Mouse (Mus musculus) hindbrain, embryonic 13.5 days (tissue): ENCODE data around the gene Zmym2. TPM values are rescaled to one million over a fixed set of nuclear protein-coding genes. Genes with fewer than 3 reads are reported as not detected.
"Not testable (repeated sequence)": the region's sequence is repeated elsewhere in the genome, so short reads cannot be mapped to it uniquely, and the experiment has no call there.

Experiments used
- ATAC-seq: fragments of 200-750 bp; cut with Nextera tagmentation; 2 replicates; pipeline ENCODE4 v1.8.0; 2017; ENCODE audit warnings: moderate TSS enrichment; ENCODE audit not compliant: low FRiP score
- H3K27ac ChIP-seq: fragments of 300-500 bp; sonication (generic); 2 replicates; pipeline ENCODE4 v1.5.1; 2015; ENCODE audit warnings: inconsistent platforms, mild to moderate bottlenecking, moderate library complexity
- H3K27me3 ChIP-seq: fragments of 300-500 bp; sonication (generic); 2 replicates; pipeline ENCODE4 v1.6.1; 2015; ENCODE audit warnings: mild to moderate bottlenecking, inconsistent platforms
- H3K36me3 ChIP-seq: fragments of 300-500 bp; sonication (generic); 2 replicates; pipeline ENCODE4 v1.6.1; 2015; ENCODE audit warnings: mild to moderate bottlenecking, inconsistent platforms
- H3K4me1 ChIP-seq: fragments of 300-500 bp; sonication (generic); replicated peaks from 2 replicates; pipeline ENCODE4 v1.6.1; 2015; ENCODE audit warnings: inconsistent platforms
- H3K4me2 ChIP-seq: fragments of 300-500 bp; sonication (generic); 2 replicates; pipeline ENCODE4 v1.6.1; 2015; ENCODE audit warnings: inconsistent platforms, mild to moderate bottlenecking, moderate library complexity
- H3K4me3 ChIP-seq: fragments of 300-500 bp; sonication (generic); 2 replicates; pipeline ENCODE4 v1.5.1; 2015; ENCODE audit warnings: mild to moderate bottlenecking, inconsistent platforms
- H3K9ac ChIP-seq: fragments of 300-500 bp; sonication (generic); 2 replicates; pipeline ENCODE4 v1.6.1; 2015; ENCODE audit warnings: mild to moderate bottlenecking, inconsistent platforms
- H3K9me3 ChIP-seq: fragments of 300-500 bp; sonication (generic); 2 replicates; pipeline ENCODE4 v1.6.1; 2016; ENCODE audit warnings: inconsistent platforms
- WGBS: fragments of 180-500 bp; shearing (Covaris S2); methylation state at CpG from one replicate; pipeline ENCODE4 v1.1.7; 2015; 5-methylcytosine and 5-hydroxymethylcytosine counted together
- polyA plus RNA-seq: library from polyadenylated mRNA; unstranded; fragments of >200 nt; fragmentation: Nextera tagmentation; extraction: Ambion mirVana; gene quantifications from 2 replicates; pipeline ENCODE4 v1.2.1, GENCODE M21; 2015

Gene Zmym2
- polyA plus RNA-seq, 1 experiment from 2014 or later, result 77.0 TPM

DNA sequence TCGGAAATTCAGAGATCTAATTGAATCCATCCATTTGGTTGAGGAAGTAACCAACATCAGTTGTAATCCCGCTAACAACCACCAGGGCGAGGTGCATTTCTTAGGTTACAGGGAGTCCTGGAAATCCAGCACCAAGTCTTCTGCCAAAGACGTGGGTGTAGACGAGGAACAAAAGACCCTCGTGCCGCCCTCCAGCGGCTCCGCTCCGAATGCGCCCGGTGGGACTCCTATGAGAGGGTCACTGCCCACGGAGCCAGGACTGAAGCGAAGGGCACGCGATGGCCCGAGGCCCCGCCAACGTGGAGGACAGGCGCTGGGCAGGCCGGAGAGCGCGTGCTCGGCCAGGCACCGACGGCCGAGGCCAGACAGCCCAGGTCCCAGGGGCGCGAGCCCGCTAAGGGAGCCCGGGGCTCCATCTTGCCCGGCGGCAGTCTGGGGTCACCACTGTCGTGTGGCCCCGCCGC is 1.1 kb upstream of the Zmym2 start:
- peak overlapping the region; percentile 61 for H3K4me2 ChIP-seq
- H3K4me3 ChIP-seq, result peak overlapping the region; percentile 51
- H3K27me3 ChIP-seq, result no peaks in the 10 kb centered on the region
- peak; percentile 41 for ATAC-seq
- under 1% methylated on average over 35 of the region's 36 CpGs for whole genome bisulfite sequencing
- peak overlapping the region; percentile 93 for H3K27ac ChIP-seq
- no peaks in the 10 kb centered on the region for H3K9me3 ChIP-seq
- H3K36me3 ChIP-seq, result peaks cover 4% of the 10 kb centered on the region; the same call in 1 of the 2 replicates
- H3K4me1 ChIP-seq, result peaks cover 24% of the 10 kb centered on the region
- H3K9ac ChIP-seq, result peak overlapping the region; percentile 75

DNA sequence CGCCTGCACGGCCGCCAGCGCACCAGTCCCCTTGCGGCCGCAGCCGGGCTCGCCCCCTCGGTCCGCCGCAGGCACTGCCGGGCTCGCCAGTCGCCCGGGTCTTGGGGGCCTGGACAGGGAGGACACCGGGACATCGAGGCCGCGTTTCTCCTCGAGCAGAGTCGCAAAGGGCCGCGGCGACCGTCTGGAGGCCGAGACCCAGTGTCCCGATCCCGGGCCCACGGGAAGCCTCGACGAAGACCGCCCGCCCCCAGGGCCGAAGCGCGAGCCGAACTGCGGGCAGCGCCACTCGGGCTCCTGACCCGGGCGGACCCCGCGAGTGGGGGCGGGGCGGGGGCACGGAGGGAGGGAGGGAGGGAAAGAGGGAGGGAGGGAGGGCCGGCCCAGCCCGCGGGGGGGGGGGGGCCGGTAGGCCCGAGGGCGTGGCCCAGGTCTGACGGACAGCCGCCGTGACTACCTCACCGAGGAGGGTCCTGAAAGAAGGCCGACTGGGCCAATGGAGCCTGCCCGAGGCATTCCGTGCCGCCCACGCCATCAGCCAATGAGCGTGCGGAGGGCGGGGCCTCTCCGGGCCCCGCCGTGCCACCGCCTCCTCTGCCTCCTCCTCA is 363 bp upstream of the Zmym2 start:
- WGBS, result under 1% methylated on average over 19 of the region's 69 CpGs
- not testable (repeated sequence) for H3K27me3 ChIP-seq, H3K9me3 ChIP-seq, H3K36me3 ChIP-seq
- ATAC-seq, result peak; percentile 96
- H3K4me2 ChIP-seq, result peak overlapping the region; percentile 61
- H3K4me3 ChIP-seq, result peak overlapping the region; percentile 51
- peak overlapping the region; percentile 76 for H3K9ac ChIP-seq
- H3K27ac ChIP-seq, result peak overlapping the region; percentile 93
- peaks cover 27% of the 10 kb centered on the region for H3K4me1 ChIP-seq

DNA sequence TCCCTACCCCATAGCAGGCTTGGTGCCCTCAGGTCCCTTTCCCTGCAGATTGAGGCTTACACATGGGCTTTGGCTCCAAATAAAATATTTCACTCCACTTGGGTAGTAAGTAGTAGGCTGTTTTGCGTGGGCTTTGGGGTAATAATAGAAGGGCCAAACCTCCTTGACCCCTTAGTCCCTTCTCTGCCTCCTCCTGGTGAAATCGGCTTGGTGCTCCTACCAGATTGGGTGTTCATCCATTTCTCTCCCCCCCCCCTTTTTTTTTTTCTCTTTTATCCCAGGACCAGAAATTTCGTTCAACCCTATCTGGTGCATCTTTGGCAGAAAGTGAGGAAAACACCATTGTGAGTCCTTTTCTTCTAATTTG is 1.0 kb downstream of the Zmym2 start:
- peak overlapping the region; percentile 99 for H3K27ac ChIP-seq
- peaks cover 27% of the 10 kb centered on the region for H3K4me1 ChIP-seq
- 0% methylated on average over 3 of the region's 3 CpGs for WGBS
- peak overlapping the region; percentile 63 for H3K4me3 ChIP-seq
- H3K36me3 ChIP-seq, result peaks cover 9% of the 10 kb centered on the region
- ATAC-seq, result no peak
- no peaks in the 10 kb centered on the region for H3K27me3 ChIP-seq
- H3K9ac ChIP-seq, result peak overlapping the region; percentile 95
- no peaks in the 10 kb centered on the region for H3K9me3 ChIP-seq
- peak overlapping the region; percentile 62 for H3K4me2 ChIP-seq

DNA sequence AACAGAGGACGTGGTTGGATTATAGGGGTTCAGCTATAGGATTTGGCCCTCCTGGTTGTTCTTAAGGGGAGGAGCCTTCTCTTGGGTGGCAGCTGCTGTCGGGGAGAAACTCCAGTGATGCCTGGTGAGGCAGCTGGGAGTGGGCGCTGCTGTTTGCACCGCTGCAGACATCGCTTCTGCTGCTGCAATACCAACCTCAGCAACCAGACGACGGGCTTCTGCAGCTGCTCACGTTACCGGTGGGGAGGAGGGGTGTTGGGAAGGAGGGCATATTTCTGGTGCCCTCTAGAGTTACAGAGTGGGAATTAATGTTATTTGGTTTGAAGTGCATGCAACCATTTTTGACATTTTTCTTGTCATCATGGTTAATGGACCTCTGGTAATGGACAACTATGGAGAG is 1.4 kb downstream of the Zmym2 start:
- H3K4me1 ChIP-seq, result peaks cover 27% of the 10 kb centered on the region
- peak overlapping the region; percentile 62 for H3K4me2 ChIP-seq
- peaks cover 12% of the 10 kb centered on the region for H3K36me3 ChIP-seq
- no peaks in the 10 kb centered on the region for H3K27me3 ChIP-seq
- H3K4me3 ChIP-seq, result peak overlapping the region; percentile 63
- H3K9ac ChIP-seq, result peak overlapping the region; percentile 95
- WGBS, result under 1% methylated on average over 9 of the region's 9 CpGs
- peak overlapping the region; percentile 99 for H3K27ac ChIP-seq
- ATAC-seq, result no peak
- no peaks in the 10 kb centered on the region for H3K9me3 ChIP-seq

DNA sequence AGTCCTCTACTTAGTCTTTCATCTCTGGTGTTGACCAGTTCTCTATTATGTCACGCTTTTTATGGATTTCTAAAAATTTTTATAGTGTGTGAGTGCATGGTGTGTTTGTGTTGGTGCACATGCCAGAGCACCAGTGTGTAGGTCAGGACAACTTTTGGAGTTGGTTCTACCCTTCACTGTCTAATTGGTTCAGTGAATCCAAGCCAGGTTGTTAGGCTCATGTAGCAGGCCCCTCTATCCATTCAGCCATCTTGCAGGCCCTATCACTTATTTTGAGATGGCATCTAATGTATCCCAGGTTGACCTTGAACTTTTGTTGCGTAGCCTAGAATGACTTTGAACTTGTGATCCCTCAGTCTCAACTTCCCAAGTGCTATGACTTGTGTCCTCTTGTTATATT is 2.0 kb downstream of the Zmym2 start:
- Histone ChIP-seq H3K36me3 (peaks cover 16% of the 10 kb centered on the region), H3K27me3 (no peaks in the 10 kb centered on the region), H3K9ac (peak overlapping the region; percentile 95; the same call in 1 of the 2 replicates), H3K27ac (peak overlapping the region; percentile 99; the same call in 1 of the 2 replicates), H3K4me2 (peak overlapping the region; percentile 62), H3K4me3 (peak overlapping the region; percentile 63), H3K4me1 (peaks cover 27% of the 10 kb centered on the region), H3K9me3 (no peaks in the 10 kb centered on the region)
- WGBS, result 80% methylated on average over 2 of the region's 2 CpGs
- ATAC-seq, result no peak

DNA sequence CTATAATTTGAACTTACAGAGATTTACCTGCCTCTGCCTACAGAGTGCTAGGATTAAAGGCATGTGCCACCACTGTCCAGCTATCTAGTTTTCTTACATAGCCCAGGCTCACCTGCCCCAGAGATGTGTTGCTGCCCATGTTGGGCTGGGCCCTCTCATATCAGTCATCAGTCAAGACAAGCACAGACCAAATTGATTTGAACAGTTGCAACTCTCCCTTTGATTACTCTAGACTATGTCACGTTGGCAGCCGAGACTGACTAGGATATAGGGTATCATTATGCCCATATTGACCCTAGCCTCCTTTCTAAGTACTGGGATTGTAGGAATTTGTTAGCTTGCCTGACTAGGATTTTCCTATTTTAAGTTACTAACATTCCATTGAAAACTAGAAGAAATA is 8.0 kb downstream of the Zmym2 start:
- Histone ChIP-seq H3K9me3 (no peaks in the 10 kb centered on the region), H3K4me1 (peaks cover 12% of the 10 kb centered on the region), H3K9ac (no peak overlapping the region), H3K4me3 (no peak overlapping the region), H3K36me3 (peaks cover 36% of the 10 kb centered on the region), H3K27me3 (no peaks in the 10 kb centered on the region), H3K27ac (no peak overlapping the region), H3K4me2 (no peak overlapping the region)
- ATAC-seq, result no peak
- WGBS, result 91% methylated on average over 2 of the region's 2 CpGs

DNA sequence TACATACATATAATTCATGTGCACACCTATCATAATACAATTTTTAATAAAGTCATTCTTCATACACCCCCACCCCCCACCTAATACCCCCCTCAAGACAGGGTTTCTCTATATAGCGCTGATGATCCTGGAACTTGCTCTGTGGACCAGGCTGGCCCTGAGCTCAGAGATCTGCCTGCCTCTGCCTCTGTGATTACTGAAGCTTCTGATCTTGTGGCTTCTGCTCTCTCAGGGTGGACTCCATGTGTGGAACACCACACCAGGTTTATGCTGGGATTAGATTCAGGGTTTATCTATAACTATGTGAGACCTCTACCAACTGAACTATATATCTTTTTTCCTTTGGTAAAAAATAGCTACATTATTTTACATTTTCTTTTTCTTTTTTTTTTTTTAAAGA is 10.1 kb downstream of the Zmym2 start:
- Histone ChIP-seq H3K9ac (no peak overlapping the region), H3K9me3 (no peaks in the 10 kb centered on the region), H3K27me3 (no peaks in the 10 kb centered on the region), H3K4me1 (no peaks in the 10 kb centered on the region), H3K27ac (no peak overlapping the region), H3K4me2 (no peak overlapping the region), H3K4me3 (no peak overlapping the region), H3K36me3 (peaks cover 29% of the 10 kb centered on the region)
- no peak for ATAC-seq
- 100% methylated on average over 1 of the region's 1 CpGs for WGBS

DNA sequence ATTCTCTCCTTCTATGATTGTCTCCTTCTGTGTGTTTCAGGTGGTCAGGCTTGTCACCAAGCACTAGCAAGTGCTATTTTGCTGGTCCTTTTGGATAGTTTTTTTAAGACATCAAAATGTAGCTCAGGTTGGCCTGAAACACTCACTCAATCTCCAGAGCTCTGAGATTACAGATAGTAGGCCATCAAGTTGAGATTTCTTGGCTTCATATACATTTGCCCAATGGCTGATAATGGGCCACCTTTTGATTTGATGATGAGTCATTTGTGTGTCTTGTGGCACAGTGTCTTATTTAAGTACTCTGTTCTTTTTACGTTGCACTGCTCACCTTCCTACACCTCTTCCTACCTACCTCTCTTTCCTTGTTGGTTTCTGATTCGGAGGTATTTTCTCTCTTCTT is 11.0 kb downstream of the Zmym2 start:
- Histone ChIP-seq H3K4me2 (no peak overlapping the region), H3K9me3 (no peaks in the 10 kb centered on the region), H3K4me3 (no peak overlapping the region), H3K27me3 (no peaks in the 10 kb centered on the region), H3K4me1 (no peaks in the 10 kb centered on the region), H3K9ac (no peak overlapping the region), H3K36me3 (peaks cover 27% of the 10 kb centered on the region), H3K27ac (no peak overlapping the region)
- ATAC-seq, result no peak
- 94% methylated on average over 2 of the region's 2 CpGs for WGBS

DNA sequence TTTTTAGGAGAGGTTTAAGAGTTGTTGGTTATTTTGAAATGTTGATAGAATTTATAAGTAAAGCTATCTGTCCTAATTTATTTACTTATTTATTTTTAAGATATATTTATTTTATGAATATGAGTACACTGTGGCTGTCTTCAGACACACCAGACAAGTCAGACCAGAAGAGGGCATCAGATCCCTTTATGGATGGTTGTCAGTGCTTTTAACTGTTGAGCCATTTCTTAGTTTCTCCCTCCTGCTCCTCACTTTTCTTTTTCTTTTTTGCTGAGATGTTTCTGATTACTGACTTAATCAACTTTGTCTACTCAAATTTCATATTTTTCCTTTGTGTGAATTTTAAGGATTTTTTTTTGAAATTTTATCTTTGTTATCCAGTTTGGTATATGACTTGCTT is 13.2 kb downstream of the Zmym2 start:
- H3K27me3 ChIP-seq, result no peaks in the 10 kb centered on the region
- no peaks in the 10 kb centered on the region for H3K9me3 ChIP-seq
- H3K9ac ChIP-seq, result no peak overlapping the region
- H3K4me2 ChIP-seq, result no peak overlapping the region
- no peak overlapping the region for H3K4me3 ChIP-seq
- peaks cover 8% of the 10 kb centered on the region for H3K4me1 ChIP-seq
- no peak overlapping the region for H3K27ac ChIP-seq
- no peak for ATAC-seq
- peaks cover 25% of the 10 kb centered on the region for H3K36me3 ChIP-seq

DNA sequence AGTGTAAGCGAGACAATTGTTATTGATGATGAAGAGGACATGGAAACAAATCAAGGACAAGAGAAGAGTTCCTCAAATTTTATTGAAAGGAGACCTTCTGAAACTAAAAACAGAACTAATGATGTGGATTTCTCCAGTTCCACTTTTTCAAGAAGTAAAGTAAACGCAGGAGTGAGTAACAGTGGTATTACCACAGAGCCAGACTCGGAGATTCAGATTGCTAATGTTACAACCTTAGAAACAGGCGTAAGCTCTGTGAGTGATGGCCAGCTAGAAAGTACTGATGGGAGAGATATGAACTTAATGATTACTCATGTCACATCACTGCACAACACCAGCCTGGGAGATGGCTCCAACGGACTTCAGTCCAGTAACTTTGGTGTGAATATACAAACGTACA is 16.6 kb downstream of the Zmym2 start:
- Histone ChIP-seq H3K27me3 (no peaks in the 10 kb centered on the region), H3K4me1 (peaks cover 8% of the 10 kb centered on the region), H3K9ac (no peak overlapping the region), H3K4me3 (no peak overlapping the region), H3K9me3 (no peaks in the 10 kb centered on the region), H3K36me3 (peaks cover 30% of the 10 kb centered on the region), H3K27ac (no peak overlapping the region), H3K4me2 (no peak overlapping the region)
- no peak for ATAC-seq
- WGBS, result 93% methylated on average over 6 of the region's 6 CpGs

DNA sequence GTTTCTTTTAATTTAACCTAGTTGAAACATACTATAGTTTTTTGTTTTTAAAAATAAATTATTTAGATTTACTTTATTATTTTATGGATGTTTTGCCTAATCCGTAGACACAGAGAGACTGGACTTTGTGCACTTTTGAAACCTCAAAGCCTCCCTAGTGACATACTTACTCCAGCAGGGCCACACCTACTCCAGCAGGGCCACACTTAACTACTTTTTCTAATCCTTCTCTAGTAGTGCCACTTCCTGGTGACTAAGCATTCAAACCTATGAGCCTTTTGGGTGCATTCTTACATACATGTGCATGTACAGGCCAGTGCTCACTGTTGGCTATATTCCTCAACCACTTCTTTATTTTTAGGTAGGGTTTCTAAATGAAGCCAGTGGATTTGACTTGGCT is 19.2 kb downstream of the Zmym2 start:
- Histone ChIP-seq H3K4me2 (no peak overlapping the region), H3K27ac (no peak overlapping the region), H3K9me3 (no peaks in the 10 kb centered on the region), H3K27me3 (no peaks in the 10 kb centered on the region), H3K4me1 (peaks cover 8% of the 10 kb centered on the region), H3K9ac (no peak overlapping the region), H3K4me3 (no peak overlapping the region), H3K36me3 (peaks cover 30% of the 10 kb centered on the region)
- no peak for ATAC-seq
- 95% methylated on average over 1 of the region's 1 CpGs for WGBS

DNA sequence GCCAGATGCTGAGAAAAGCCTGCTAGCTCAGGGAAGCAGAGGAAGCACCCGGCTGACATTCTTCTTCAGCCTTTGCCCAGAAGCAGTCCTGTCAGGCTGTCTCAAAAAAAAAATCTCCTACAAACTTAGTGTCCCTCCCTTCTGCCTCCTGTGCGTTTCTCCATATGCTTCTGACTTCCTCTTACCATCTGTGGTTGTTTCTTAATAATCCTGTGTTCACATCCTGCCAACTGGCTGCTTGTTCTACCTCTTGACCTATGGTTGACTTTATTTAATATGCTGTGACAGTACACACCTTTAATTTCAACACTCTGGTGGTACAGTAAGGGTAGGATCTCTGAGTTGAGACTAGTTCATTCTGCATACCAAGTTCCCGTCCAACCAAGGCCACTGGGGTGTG is 32.1 kb downstream of the Zmym2 start:
- ATAC-seq, result no peak
- Histone ChIP-seq H3K27ac (no peak overlapping the region), H3K36me3 (peaks cover 35% of the 10 kb centered on the region), H3K4me1 (0 out of 2 replicates have a peak, but pooled peaks cover 5% of the 10 kb centered on the region), H3K9me3 (no peaks in the 10 kb centered on the region), H3K4me2 (no peak overlapping the region), H3K27me3 (no peaks in the 10 kb centered on the region), H3K9ac (no peak overlapping the region), H3K4me3 (no peak overlapping the region)
- 75% methylated on average over 3 of the region's 3 CpGs for WGBS

DNA sequence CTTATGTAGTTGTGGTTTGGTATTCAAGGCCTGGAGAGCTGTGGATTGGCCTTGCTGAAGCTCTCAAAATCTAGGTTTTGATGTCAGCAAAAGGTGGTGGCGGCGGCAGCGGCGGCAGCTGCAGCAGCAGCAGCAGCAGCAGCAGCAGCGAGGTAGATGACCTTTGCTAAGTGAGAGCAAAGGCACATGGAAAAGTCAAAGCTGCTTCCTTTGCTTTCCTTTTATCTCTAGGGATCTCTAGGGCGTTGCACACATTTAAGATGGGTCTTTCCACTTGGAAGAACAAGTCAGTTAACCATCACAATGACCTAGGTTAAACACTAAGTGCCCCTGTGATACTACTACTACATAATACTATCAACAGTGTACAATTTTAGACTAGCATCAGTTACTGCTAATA is 49.0 kb downstream of the Zmym2 start:
- peaks cover 42% of the 10 kb centered on the region for H3K36me3 ChIP-seq
- no peak for ATAC-seq
- H3K9me3 ChIP-seq, result no peaks in the 10 kb centered on the region
- H3K4me2 ChIP-seq, result no peak overlapping the region
- no peak overlapping the region for H3K4me3 ChIP-seq
- H3K4me1 ChIP-seq, result no peaks in the 10 kb centered on the region
- no peak overlapping the region for H3K27ac ChIP-seq
- H3K27me3 ChIP-seq, result no peaks in the 10 kb centered on the region
- WGBS, result 90% methylated on average over 6 of the region's 6 CpGs
- no peak overlapping the region for H3K9ac ChIP-seq
